ENCODE assay signal across 1 mouse cellular context in genomic region chr3:65111176-65111575, GRCm38 (mm10).
TF ChIP-seq lines count a peak whose summit lies in the region.

No protein-coding gene starts in this region.

TF ChIP-seq in MEL, 35 proteins besides CTCF, POLR2A, EP300 and RAD21 (continued from another document):
- no peak for TF ChIP-seq POLR2AphosphoS5 (IDR thresholded peaks at IDR 0.05; ENCODE audit: borderline replicate concordance, low read depth, low read length)
- no peak for TF ChIP-seq MAZ (IDR thresholded peaks at IDR 0.05; ENCODE audit: low read depth, low read length)
- no peak for TF ChIP-seq MAX (IDR thresholded peaks at IDR 0.05; ENCODE audit: low read length)
- TF ChIP-seq BHLHE40 (IDR thresholded peaks at IDR 0.05; ENCODE audit: borderline replicate concordance, low read depth, low read length): no peak
